Mouse (Mus musculus) left cerebral cortex, postnatal 10 days (tissue): ENCODE measurements around the gene Tmem91. TPM values are rescaled to one million over a fixed set of nuclear protein-coding genes. Genes with fewer than 3 reads are reported as not detected.

Experiments used
- DNase-seq, 2 experiments: peaks; one replicate each; pipeline ENCODE4 v3.0.0; 2021 to 2022; ENCODE audit warnings: low spot score in 2 of 2, mixed read lengths in 1 of 2; ENCODE audit errors: extremely low spot score in 1 of 2
- intact Hi-C: fragments of 180-260 bp; cut with DNase I; formaldehyde crosslinking; loops from one replicate; pipeline ENCODE4 v1.15.1; 2025
- total RNA-seq, 2 experiments: library from RNA; stranded (reverse); gene quantifications; 2 replicates each; pipeline ENCODE4 v1.2.3; 2021

The Tmem91 gene
- total RNA-seq, 2 experiments from 2014 or later: 53.6 to 67.6 TPM

- intact Hi-C loops: no loop called here
- DNase-seq: peak; percentile 93
Observed at GRCm38 (mm10) chr7:25676085-25676781, 1.3 kb upstream of the Tmem91 start.

DNA sequence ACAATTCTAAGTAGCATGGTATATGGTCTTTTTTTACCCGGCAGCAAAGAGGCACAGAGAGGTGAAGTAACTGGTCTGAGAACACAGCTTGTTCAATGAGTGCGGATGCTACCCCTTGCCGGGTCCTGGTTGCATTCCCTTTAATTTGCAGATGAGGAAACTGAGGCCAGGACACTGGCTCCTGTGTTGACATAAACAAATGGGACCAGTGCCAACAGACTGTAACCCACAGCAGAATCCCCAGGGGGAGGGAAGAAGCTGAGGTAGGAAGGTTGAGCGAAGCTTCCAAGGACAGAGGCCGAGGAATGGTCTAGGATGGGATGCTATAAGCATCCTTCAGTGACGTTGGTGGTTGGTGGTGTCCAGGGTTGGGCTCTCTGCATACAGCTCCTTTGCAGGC lies 439 bp upstream of the Tmem91 start:
- intact Hi-C loops: no loop called here

DNA sequence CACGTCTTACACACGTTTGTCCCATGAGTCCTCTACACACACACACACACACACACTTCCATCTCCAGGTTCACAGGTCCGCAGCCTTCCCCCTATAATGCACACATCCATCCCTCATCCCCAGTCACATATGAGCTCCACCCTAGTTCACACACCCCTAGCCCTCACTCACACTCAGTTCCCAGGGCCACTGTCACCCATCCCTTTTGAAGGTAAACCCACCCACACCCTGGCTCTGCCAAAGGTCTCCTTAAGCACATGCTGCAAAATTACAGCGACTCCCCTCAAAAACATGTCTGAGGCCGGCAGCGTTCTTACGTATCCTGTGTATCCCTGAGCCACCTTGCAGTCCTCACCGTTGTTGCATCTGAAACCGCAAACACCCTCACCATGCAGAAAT lies 669 bp downstream of the Tmem91 start:
- intact Hi-C loops: no loop called here
- no peak for DNase-seq

More for the DNA sequence above, 439 bp upstream of the Tmem91 start:
- no peak for DNase-seq

DNA sequence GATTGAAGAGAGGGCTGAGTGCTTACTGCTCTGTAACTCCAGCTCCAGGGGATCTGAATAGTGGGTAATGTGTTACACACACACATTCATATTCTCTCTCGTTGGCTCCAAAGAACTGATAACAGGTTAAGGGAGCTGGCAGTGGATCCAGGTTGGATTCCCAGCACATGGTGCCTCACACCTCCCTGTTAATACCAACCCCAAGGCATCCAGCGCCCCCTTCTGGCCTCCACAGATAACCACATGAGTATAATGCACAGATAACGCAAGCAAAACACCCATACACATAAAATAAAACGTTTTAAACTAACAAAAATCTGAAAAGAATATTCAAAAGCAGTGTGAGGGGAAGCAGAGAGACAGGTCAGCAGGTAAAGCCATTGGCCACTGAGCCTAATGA lies 2.5 kb downstream of the Tmem91 start:
- DNase-seq: no peak
- intact Hi-C loops: no loop called here

GRCm38 (mm10) chr7:25671686-25672085 lies 3.3 kb downstream of the Tmem91 start:
- no peak for DNase-seq
- intact Hi-C loops: no loop called here

- no peak for DNase-seq
- intact Hi-C loops: no loop called here
Observed at GRCm38 (mm10) chr7:25670096-25670495, 4.9 kb downstream of the Tmem91 start.

- DNase-seq: no peak
- intact Hi-C loops: no loop called here
Observed at GRCm38 (mm10) chr7:25669631-25670030, 5.3 kb downstream of the Tmem91 start.

GRCm38 (mm10) chr7:25669158-25669557 lies 5.8 kb downstream of the Tmem91 start:
- DNase-seq: no peak
- intact Hi-C loops: no loop called here

GRCm38 (mm10) chr7:25666381-25666780 lies 8.6 kb downstream of the Tmem91 start:
- intact Hi-C loops: no loop called here
- DNase-seq: no peak

DNA sequence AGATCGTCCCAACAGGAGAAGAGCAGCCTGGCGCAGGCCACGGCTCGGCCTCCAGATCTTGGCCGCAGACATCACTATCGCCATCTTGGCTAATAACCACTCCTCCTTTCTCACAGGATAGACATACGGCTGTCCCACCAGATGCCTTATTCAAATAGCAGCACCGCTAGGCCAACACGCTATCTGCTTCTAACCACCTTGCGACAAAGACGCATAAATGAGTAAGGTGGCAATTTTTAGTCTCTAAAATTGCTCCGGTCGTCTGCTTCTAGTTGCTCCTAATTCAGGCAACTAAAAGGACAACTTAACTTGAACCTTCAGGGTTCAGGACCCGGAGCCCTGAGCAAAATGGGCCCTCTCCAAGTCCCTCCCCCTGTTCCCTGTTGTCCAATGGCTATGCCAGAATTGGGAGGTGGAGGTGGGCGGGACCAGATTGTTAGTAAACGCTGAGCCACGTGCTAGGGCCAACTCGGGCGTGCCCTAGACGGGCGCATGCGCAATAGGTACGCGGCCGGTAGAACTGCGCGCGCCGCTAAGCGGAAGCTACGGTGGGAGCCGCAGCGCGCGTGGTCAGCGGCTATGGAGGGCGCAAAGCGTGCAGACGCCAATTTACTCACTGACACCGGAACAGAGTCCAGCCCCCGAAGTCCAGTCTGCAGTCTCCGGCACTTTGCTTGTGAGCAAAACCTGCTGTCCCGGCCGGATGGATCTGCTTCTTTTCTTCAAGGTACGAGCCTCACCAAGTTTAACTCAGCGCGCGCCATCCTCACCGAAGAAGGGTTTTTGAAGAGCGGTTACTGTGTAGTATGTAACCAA lies 16.1 kb downstream of the Tmem91 start, which contains the start of the genes Bckdha and Exosc5:
Bckdha (minus strand) TSS at position 325 of the 816 bp plus-strand sequence.
Exosc5 (plus strand) TSS at position 508 of the 816 bp plus-strand sequence.
- intact Hi-C loops: no loop called here
- DNase-seq: peak; percentile 100

DNA sequence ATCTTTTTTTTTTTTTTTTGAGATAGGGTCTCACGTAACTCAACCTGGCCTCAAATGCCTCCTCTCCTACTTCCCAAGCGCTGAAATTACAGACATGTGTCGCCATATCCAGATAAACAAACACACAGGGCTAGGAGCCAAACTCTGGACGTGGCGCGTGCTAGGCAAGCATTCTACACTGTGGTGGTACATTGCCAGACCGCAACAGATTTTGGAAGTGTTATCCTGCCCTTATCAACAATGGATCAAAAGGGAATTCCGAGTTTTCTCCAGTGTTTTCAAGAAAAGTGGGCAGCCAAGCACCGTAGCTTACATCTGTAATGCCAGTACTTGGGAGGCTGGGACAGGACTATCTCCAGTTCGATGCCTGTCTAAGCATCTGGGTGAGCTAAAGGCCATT lies 17.2 kb downstream of the Tmem91 start:
- intact Hi-C loops: no loop called here

GRCm38 (mm10) chr7:25655601-25656428 lies 19.2 kb downstream of the Tmem91 start:
- no peak for DNase-seq
- intact Hi-C loops: no loop called here

More for the DNA sequence above, 17.2 kb downstream of the Tmem91 start:
- no peak for DNase-seq

DNA sequence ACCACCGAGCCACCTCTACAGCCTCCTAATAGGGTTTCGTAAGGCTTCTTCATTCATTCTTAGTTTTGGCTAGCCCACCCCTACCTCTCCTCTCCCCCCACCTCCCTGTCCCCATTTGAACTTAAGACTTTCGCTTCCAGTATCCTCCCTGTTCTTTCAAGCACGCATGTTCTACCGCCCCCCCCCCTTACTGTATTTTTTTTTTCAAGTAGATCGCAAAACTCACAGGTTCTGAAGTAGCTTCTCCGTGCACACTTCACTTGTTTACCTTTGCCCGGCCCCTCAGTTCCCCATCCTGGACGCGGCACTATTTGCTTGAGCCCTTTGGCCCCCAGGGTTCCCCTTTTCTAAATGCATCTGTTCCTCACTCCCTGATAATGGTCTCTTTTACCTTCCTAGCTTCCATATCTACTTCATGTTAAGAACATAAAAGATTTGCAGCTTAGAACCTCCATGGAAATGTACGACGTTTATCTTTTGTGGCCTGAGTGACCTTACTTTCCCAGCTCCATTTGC lies 22.7 kb downstream of the Tmem91 start:
- intact Hi-C loops: no loop called here
- DNase-seq: no peak

DNA sequence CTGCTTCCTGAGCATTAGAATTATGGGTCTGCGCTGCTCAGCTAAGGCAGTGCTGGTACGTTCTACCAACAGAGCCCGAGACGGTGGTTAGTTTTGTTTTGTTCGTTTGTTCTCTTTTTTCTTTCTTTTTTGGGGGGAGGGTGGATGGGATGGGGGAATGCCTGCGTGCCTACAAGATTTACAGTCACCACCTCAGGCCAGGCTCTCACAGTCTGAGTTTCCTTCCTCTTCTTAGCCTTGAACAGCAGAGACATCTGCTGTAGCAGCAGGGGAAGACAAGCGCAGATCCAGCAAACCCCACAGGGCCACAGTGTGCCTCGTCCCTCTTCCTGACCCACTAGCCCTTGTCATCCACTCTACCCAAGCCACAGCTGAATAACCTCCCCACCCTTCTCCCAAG lies 23.7 kb downstream of the Tmem91 start:
- intact Hi-C loops: no loop called here

DNA sequence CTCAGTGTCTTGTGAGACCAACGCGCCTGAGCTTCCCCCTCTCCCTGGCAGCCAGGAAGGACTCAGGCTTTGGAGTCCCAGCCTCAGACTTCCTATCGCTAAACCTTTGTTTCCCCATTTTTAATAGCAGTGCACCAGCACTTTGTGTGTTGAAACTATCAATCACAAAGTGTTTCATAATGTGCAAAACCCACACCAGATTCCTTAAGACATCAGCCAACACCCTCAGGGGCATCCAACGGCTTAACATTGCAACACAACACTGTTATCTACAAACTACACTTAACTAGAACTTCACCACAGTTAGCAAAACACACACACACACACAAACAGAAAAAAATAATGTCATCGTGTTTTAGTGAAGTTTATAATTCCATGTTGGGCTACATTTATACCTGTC lies 25.1 kb downstream of the Tmem91 start:
- intact Hi-C loops: no loop called here
- DNase-seq: no peak

More for the DNA sequence above, 23.7 kb downstream of the Tmem91 start:
- DNase-seq: no peak

DNA sequence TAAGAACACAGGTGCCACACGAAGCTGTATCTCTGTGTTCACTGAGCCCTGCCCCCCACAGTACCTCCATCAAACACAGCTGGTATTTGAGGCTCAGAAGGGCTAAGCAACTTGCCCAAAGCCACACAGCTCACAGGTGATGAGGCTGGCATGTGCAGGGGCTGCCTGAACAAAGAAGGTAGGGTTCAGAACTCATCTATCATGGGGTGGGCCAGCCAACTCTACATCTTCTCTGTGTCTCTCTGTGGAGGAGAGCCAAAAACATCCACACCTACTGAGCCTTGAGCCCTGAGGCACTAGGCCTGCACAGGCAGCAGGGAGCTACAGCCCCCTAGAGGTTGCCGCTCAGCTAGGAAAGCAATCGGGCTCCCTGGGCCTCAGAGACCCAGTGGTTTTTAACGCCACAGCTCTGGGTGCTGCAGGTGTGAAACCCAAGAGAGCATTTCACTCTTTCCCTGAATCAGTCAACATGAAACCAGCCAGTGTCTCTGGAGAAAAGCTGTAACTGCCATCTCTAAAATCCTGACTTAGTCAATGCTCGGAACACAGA lies 27.3 kb downstream of the Tmem91 start:
- no peak for DNase-seq
- intact Hi-C loops: no loop called here

- no peak for DNase-seq
- intact Hi-C loops: no loop called here
Observed at GRCm38 (mm10) chr7:25645074-25645473, 29.9 kb downstream of the Tmem91 start.

- intact Hi-C loops: no loop called here
- no peak for DNase-seq
Observed at GRCm38 (mm10) chr7:25644631-25645030, 30.3 kb downstream of the Tmem91 start.

- DNase-seq: no peak
- intact Hi-C loops: no loop called here
Observed at GRCm38 (mm10) chr7:25644136-25644535, 30.8 kb downstream of the Tmem91 start.
